Mouse (Mus musculus) hindlimb bud, embryonic 11.5 days (tissue): Measurements from ENCODE around the gene Arap2.

Source experiments
- DNase-seq: peaks from one replicate; pipeline ENCODE4 v3.0.0-alpha.2; 2012; ENCODE audit warnings: low read depth, low spot score; ENCODE audit errors: extremely low spot score

The Arap2 gene

DNA sequence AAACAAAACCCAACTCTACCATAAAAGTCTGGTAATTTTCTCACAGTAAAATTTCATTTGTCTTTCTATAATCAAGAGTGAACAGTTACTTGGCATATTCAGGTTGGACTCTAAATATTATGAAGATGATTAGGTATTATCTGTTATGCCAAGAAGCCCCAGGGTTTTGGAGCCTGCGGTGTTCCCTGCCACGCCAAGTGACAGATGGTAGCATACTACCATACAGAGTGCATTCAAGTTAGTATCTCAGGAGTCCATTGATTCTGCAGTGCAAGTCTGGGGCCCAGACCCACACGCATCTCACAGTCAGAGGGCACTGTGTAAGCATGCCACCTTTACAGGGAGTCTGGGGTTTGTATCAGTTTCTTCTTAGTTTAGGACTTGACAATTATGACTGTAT, 129.6 kb downstream of the Arap2 start:
- DNase-seq: no peak

DNA sequence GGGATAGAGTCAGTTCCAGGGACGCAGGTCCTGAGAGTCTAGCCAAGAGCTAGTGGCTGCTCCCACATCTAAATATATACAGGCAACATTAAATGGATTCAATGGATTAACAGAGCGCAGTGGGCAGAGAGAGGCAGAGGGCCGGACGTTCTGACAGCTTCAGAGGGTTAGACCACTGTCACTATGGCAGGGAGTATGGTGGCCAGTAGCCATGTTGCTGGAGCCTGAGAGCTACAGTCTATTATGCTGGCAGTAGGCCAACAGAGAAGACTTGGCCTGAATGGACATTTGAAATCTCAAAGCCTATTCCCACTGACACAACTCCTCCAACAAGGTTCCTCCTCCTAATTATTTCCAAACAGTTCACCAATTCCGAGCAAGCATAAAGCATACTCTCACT, 137.1 kb downstream of the Arap2 start:
- no peak for DNase-seq

DNA sequence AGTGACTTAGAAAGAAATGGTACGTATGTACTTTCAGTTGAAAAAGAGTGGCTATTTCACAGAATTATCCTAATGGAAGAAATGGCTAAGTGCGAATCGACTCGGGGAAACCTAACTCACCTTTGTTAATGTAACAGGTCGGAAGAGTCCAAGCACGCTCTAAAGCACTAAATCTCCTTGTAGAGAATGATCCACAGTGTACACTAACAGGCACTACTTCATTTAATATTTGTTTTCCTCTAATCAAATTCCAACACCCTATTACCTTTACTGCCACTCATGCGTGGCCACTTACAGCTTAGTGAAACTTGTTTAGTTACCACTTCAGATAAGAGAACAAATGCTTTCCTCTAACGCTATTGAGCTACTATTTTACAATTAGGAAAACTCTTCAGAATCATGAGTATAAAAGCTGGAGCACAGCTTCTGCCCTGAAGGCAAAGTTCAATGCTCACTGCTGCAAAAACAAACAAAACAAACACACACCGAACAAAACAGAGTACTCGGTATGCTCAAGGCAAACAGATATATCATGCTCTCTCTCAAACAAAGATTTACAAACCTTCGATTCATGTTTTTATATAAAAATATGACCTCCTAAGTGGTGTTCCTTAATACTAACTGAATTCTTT, 143.0 kb downstream of the Arap2 start:
- no peak for DNase-seq

DNA sequence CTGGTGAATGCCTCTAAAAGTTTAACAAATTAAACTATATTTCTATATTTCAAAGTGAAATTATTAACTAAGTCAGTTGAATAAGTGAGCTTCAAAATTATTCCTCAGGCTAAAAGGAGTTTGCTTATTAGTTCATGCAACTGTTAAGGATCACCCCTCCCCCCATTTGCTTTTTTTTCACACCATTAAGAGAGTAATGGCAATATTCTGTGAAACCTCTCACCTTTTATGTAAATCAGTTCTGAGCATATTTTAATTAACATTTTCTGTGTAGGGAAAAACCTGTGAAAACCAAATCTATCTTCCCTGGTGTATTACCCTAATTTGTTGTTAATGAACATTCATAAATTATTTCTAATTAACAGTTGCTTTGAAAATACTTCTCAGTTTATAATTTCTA, 147.7 kb downstream of the Arap2 start:
- no peak for DNase-seq

GRCm38 (mm10) chr5:62611990-62612389, 154.0 kb downstream of the Arap2 start:
- no peak for DNase-seq

- no peak for DNase-seq
Observed at GRCm38 (mm10) chr5:62587348-62587747, 178.6 kb downstream of the Arap2 start.

DNA sequence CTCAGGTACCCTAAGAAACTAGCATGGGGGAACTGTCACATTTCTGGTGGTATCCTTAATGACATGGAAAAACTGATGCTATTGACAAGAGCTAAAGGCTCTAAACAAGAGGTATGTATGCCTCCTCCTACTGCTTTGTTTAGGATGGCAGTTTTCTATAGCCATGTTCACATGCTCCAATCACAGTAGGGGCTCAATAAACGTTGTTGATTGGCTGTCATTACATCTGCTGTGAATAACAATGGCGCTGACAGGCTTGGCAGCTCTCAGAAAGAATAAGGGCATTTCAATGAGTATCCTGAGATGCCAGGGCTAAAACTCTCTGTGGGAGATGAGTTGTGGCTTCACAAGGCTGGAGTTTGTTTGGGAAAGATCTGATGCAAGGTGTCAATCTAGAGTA, 183.3 kb downstream of the Arap2 start:
- no peak for DNase-seq

DNA sequence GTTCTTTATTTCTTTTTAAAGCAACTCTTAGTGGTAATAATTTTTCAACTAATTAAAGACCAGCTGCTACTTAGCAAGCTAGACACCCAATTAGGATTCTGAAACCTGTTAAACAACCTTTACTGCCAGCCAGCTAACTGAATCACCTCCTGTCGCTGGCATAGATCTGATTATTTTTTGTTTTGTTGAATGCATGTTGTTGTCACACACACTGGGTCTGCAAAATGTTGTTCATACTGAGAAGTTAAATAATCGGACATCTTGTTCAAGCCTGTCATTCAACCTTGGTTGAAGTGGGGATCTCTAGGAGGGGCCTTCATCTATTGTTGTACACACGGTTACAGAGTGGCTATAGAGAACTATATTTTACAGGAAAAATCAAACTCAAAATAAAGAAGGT, 184.3 kb downstream of the Arap2 start:
- no peak for DNase-seq

DNA sequence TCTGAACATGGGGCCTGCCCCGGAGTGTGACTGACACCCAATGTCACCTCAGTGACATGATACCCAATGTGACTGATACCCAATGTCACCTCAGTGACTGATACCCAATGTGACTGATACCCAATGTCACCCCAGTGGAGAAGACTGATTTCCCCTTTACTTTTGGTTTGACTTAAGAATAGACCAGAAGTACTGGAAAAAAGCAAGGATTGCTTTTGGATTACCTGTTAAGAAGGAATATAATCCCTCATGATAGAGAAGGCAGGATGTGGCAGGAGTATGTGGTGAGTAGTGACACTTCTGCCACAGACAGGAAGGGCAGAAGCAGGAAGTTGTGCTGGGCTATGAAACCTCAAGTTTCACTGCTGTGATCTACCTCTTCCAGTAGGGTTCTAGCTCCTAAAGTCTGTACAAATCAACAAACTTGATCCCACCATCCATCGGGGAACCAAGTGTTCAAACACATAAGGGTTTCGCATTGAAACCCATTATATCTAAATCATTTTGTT, 191.6 kb downstream of the Arap2 start:
- DNase-seq: no peak
